10 mouse cellular contexts compared by ENCODE assay signal in genomic region chr10:76201978-76202377, GRCm38 (mm10). TPM values are rescaled to one million over a fixed set of nuclear protein-coding genes. Genes with fewer than 3 reads are reported as not detected.
DNase-seq lines count a peak whose midpoint lies in the region; ATAC-seq and TF ChIP-seq lines count a peak whose summit lies in the region.
"Had no signal": no experiment of that assay in that cellular context is flagged by ENCODE, and none has a peak within 500 bp of the region (broad histone marks: within the 10 kb centered on the region; RNA-seq: fewer than 3 reads in every experiment).

No protein-coding gene starts in this region.

- no peak overlapping the region for H3K4me3 ChIP-seq in hindbrain, embryonic 14.5 days (replicated peaks; ENCODE audit: low read length)
- no peak overlapping the region for H3K4me3 ChIP-seq in hindbrain, embryonic 16.5 days (ENCODE audit: low read length)
- no peak overlapping the region for H3K4me3 ChIP-seq in neural tube, embryonic 14.5 days (ENCODE audit: low read depth, low read length)
- H3K4me3 ChIP-seq: embryonic facial prominence, embryonic 15.5 days; midbrain, embryonic 12.5 days had no signal

- POLR2A ChIA-PET in Patski (lab: Charles Lee), result no interaction called here

- H3K27me3 ChIP-seq in hindbrain, embryonic 14.5 days (ENCODE audit: control insufficient read depth, insufficient read depth, low read length), result no peaks in the 10 kb centered on the region
- H3K27me3 ChIP-seq in hindbrain, embryonic 16.5 days (replicated peaks; ENCODE audit: control insufficient read depth, insufficient read depth, low read length), result no peaks in the 10 kb centered on the region
- H3K27me3 ChIP-seq in Patski, result no peaks in the 10 kb centered on the region
- no peaks in the 10 kb centered on the region for H3K27me3 ChIP-seq in neural tube, embryonic 14.5 days (ENCODE audit: control insufficient read depth, insufficient read depth, low read length)
- H3K27me3 ChIP-seq: embryonic facial prominence, embryonic 15.5 days; midbrain, embryonic 12.5 days had no signal

- H3K27ac ChIP-seq in hindbrain, embryonic 14.5 days, result no peak overlapping the region
- H3K27ac ChIP-seq in hindbrain, embryonic 16.5 days (ENCODE audit: low read depth, low read length), result no peak overlapping the region
- no peak overlapping the region for H3K27ac ChIP-seq in neural tube, embryonic 14.5 days (ENCODE audit: low read depth, low read length)
- H3K27ac ChIP-seq: embryonic facial prominence, embryonic 15.5 days; midbrain, embryonic 12.5 days had no signal

- peaks cover 12% of the 10 kb centered on the region for H3K36me3 ChIP-seq in hindbrain, embryonic 14.5 days (replicated peaks; ENCODE audit: control insufficient read depth, insufficient read depth)
- H3K36me3 ChIP-seq in hindbrain, embryonic 16.5 days (ENCODE audit: control insufficient read depth, insufficient read depth, low read length), result 0 out of 2 replicates have a peak, but pooled peaks cover 2% of the 10 kb centered on the region
- no peaks in the 10 kb centered on the region for H3K36me3 ChIP-seq in neural tube, embryonic 14.5 days (ENCODE audit: control insufficient read depth, insufficient read depth, low read length)

- intact Hi-C loops in heart, postnatal 10 days (cut with DNase I), result loop anchor here (2.0 to 10.0 kb wide), 3 partner anchors 85 to 317 kb away; no protein-coding TSS in a partner anchor

- H3K4me1 ChIP-seq in hindbrain, embryonic 14.5 days (replicated peaks; ENCODE audit: control insufficient read depth, insufficient read depth, low read length), result no peaks in the 10 kb centered on the region
- H3K4me1 ChIP-seq in hindbrain, embryonic 16.5 days (ENCODE audit: control insufficient read depth, insufficient read depth, low read depth, low read length), result 0 out of 2 replicates have a peak, but pooled peaks cover 2% of the 10 kb centered on the region
- H3K4me1 ChIP-seq in neural tube, embryonic 14.5 days (ENCODE audit: control insufficient read depth, insufficient read depth, low read length), result no peaks in the 10 kb centered on the region
- H3K4me1 ChIP-seq: embryonic facial prominence, embryonic 15.5 days; midbrain, embryonic 12.5 days had no signal

- in situ Hi-C loops in Patski (cut with MboI; ENCODE audit: low pct_unique_long_range_greater_than_20kb), result no loop called here

- 20% methylated on average over 7 of the region's 7 CpGs for WGBS in hindbrain, embryonic 14.5 days
- WGBS in hindbrain, embryonic 16.5 days, result 19% methylated on average over 7 of the region's 7 CpGs
- WGBS in neural tube, embryonic 14.5 days, result 20% methylated on average over 7 of the region's 7 CpGs

- TF ChIP-seq CTCF in Patski (IDR thresholded peaks at IDR 0.05), result peak; percentile 84

- no peaks in the 10 kb centered on the region for H3K9me3 ChIP-seq in hindbrain, embryonic 14.5 days (ENCODE audit: control insufficient read depth, low read length)
- H3K9me3 ChIP-seq in hindbrain, embryonic 16.5 days (ENCODE audit: control insufficient read depth, low read length), result no peaks in the 10 kb centered on the region
- H3K9me3 ChIP-seq in neural tube, embryonic 14.5 days (ENCODE audit: control insufficient read depth, low read length), result no peaks in the 10 kb centered on the region
- H3K9me3 ChIP-seq: embryonic facial prominence, embryonic 15.5 days; midbrain, embryonic 12.5 days had no signal

- H3K4me2 ChIP-seq in hindbrain, embryonic 14.5 days (replicated peaks), result no peak overlapping the region
- no peak overlapping the region for H3K4me2 ChIP-seq in hindbrain, embryonic 16.5 days (ENCODE audit: low read length)
- H3K4me2 ChIP-seq in neural tube, embryonic 14.5 days (ENCODE audit: low read depth, low read length), result no peak overlapping the region
- H3K4me2 ChIP-seq: embryonic facial prominence, embryonic 15.5 days; midbrain, embryonic 12.5 days had no signal

- no peak overlapping the region for H3K9ac ChIP-seq in hindbrain, embryonic 14.5 days
- no peak overlapping the region for H3K9ac ChIP-seq in hindbrain, embryonic 16.5 days (ENCODE audit: low read depth, low read length)
- H3K9ac ChIP-seq in neural tube, embryonic 14.5 days (replicated peaks; ENCODE audit: low read depth, low read length), result no peak overlapping the region
- H3K9ac ChIP-seq: embryonic facial prominence, embryonic 15.5 days; midbrain, embryonic 12.5 days had no signal

- DNase-seq in hindbrain, embryonic 14.5 days (ENCODE audit: low spot score), result peak; percentile 81
- peak; percentile 17 for DNase-seq in Patski (ENCODE audit: low read depth, low spot score)
- DNase-seq in cerebellum, postnatal 10 days, result peak; percentile 90 to 95
- DNase-seq in heart, postnatal 10 days, result peak; percentile 60 to 85
- peak; percentile 31 to 44 for DNase-seq in left cerebral cortex, adult 8-10 months (ENCODE audit: low spot score in 2 of 2)
- peak; percentile 6 to 70 for DNase-seq in thymus, postnatal 10 days (ENCODE audit: low spot score in 2 of 2)

- ATAC-seq in hindbrain, embryonic 14.5 days (ENCODE audit: low FRiP score), result no peak
- no peak for ATAC-seq in hindbrain, embryonic 16.5 days
- ATAC-seq in Patski, result no peak
- ATAC-seq in neural tube, embryonic 14.5 days (ENCODE audit: low read depth), result 0 out of 2 replicates have a peak, but pooled peaks have one; percentile 21

- CTCF ChIA-PET in Patski (lab: Charles Lee), result interaction anchor here (1.0 to 2.3 kb wide), 4 partner anchors 8 to 164 kb away, joined by 3 to 4 read pairs (median 3); no protein-coding TSS in a partner anchor

RNA-seq across cellular contexts. Expression of gene Prmt2, which starts 35.7 kb away (rescaled TPM):
- polyA plus RNA-seq in hindbrain, embryonic 14.5 days (2014; fragmentation: Nextera tagmentation; extraction: Ambion mirVana), result 306 and 367 TPM in 2 replicates
- 364 and 368 TPM in 2 replicates for polyA plus RNA-seq in hindbrain, embryonic 16.5 days (2015; fragmentation: Nextera tagmentation; extraction: Ambion mirVana)
- 45.8 TPM for polyA plus RNA-seq in Patski (2021)
- 10 to 100 TPM; 16.5 to 21.9 TPM for total RNA-seq in heart, postnatal 10 days (2021)
- total RNA-seq in left cerebral cortex, adult 8-10 months (2022), result 10 to 100 TPM; 46.5 to 57.7 (median 56.5) TPM
- polyA plus RNA-seq in neural tube, embryonic 14.5 days (2014; fragmentation: Nextera tagmentation; extraction: Ambion mirVana), result 279 and 325 TPM in 2 replicates

RNA-seq across cellular contexts. Expression of gene S100b, which starts 51.7 kb away (rescaled TPM):
- 2.9 and 4.4 TPM in 2 replicates for polyA plus RNA-seq in hindbrain, embryonic 14.5 days (2014; fragmentation: Nextera tagmentation; extraction: Ambion mirVana)
- polyA plus RNA-seq in hindbrain, embryonic 16.5 days (2015; fragmentation: Nextera tagmentation; extraction: Ambion mirVana), result 6.2 and 7.9 TPM in 2 replicates
- polyA plus RNA-seq in Patski (2021), result 0.26 TPM
- total RNA-seq in heart, postnatal 10 days (2021), result 1 to 10 TPM; 3.2 to 7.7 TPM
- 100 to 1,000 TPM; 175 to 204 (median 187) TPM for total RNA-seq in left cerebral cortex, adult 8-10 months (2022)
- 2.1 and 5.7 TPM in 2 replicates for polyA plus RNA-seq in neural tube, embryonic 14.5 days (2014; fragmentation: Nextera tagmentation; extraction: Ambion mirVana)

RNA-seq across cellular contexts. Expression of gene Slc5a4a, which starts 54.7 kb away (rescaled TPM):
- polyA plus RNA-seq in hindbrain, embryonic 14.5 days (2014; fragmentation: Nextera tagmentation; extraction: Ambion mirVana), result not detected in 2 replicates
- polyA plus RNA-seq in hindbrain, embryonic 16.5 days (2015; fragmentation: Nextera tagmentation; extraction: Ambion mirVana), result 0.10 and 0.11 TPM in 2 replicates
- not detected for polyA plus RNA-seq in Patski (2021)
- total RNA-seq in heart, postnatal 10 days (2021), result not detected
- not detected for total RNA-seq in left cerebral cortex, adult 8-10 months (2022)
- polyA plus RNA-seq in neural tube, embryonic 14.5 days (2014; fragmentation: Nextera tagmentation; extraction: Ambion mirVana), result 0.09 TPM in 1 of 2 replicates, not detected in the other
- polyA plus RNA-seq: embryonic facial prominence, embryonic 15.5 days; midbrain, embryonic 12.5 days had no signal

Comparison
In these comparisons a context has a peak if more than half of its experiments do, and no peak if none do; other contexts are left out.
1. DNase-seq: peak in every context shown above with its lines; median percentile 92 in cerebellum, postnatal 10 days; 81 in hindbrain, embryonic 14.5 days; 72 in heart, postnatal 10 days; 38 in thymus, postnatal 10 days; 38 in left cerebral cortex, adult 8-10 months; 17 in Patski.